Mouse (Mus musculus): ENCODE measurements at regions not wholly inside any gene's neighbourhood (a gene's known extent, or its start where the extent isn't known, plus 50 kb on each side); places are given as distances from the start of the nearest gene placed in this dataset.

DNA sequence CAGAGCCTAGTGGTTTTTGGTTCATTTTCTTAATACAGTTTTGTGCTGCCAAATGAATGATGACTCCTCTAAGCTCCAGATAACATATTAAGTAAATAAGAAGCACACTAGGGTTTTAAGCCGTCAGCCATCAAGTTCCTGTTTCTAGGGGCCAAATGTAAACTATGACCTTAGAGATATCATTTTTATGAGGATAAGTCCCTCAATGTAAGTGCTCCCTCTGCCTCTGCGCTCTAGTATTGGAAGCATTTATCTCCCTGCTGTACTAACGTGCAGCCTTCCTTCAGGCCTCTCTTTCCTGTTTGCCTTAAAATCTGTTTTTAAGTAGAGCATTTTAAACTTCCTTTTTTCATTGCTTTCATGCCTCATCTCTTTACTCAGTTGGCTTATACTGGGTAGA lies 381.3 kb upstream of the Cd180 start:
- TF ChIP-seq CTCF (IDR thresholded peaks at IDR 0.05; ENCODE audit: low read depth, low read length) = no peak
- no peak for TF ChIP-seq POLR2A (IDR thresholded peaks at IDR 0.05; ENCODE audit: extremely low read depth, insufficient read depth, low read length)

All from liver, adult 2 months (tissue).